Mouse (Mus musculus) bone marrow, adult 2 months (tissue): ENCODE measurements around the gene Slc13a1. TPM values are rescaled to one million over a fixed set of nuclear protein-coding genes. Genes with fewer than 3 reads are reported as not detected.

Experiments
- H3K27ac ChIP-seq: fragments of 200-500 bp; 2 replicates; pipeline ENCODE4 v1.5.1; 2012; ENCODE audit warnings: low read depth, mild to moderate bottlenecking, control low read depth, inconsistent platforms, low read length; ENCODE audit not compliant: control insufficient read depth, poor library complexity, insufficient read depth
- H3K4me1 ChIP-seq: fragments of 200-500 bp; 2 replicates; pipeline ENCODE4 v1.6.1; 2011; ENCODE audit warnings: low read length; ENCODE audit not compliant: control insufficient read depth, insufficient read depth
- H3K4me3 ChIP-seq: fragments of 200-500 bp; replicated peaks from 2 replicates; pipeline ENCODE3; 2011; ENCODE audit warnings: mild to moderate bottlenecking, low read depth, low read length, control low read depth; ENCODE audit not compliant: control insufficient read depth
- CTCF ChIP-seq: fragments of 200-500 bp; IDR thresholded peaks from 2 replicates; pipeline ENCODE4 v1.5.1; 2011; ENCODE audit warnings: low read length, control low read depth; ENCODE audit not compliant: control insufficient read depth, insufficient read depth
- POLR2A ChIP-seq: fragments of 200-500 bp; IDR thresholded peaks from 2 replicates; pipeline ENCODE4 v1.6.1; 2011; ENCODE audit warnings: low read depth, mild to moderate bottlenecking, control low read depth, low read length, borderline replicate concordance; ENCODE audit not compliant: control insufficient read depth
- WGBS: fragments of 180-500 bp; shearing (Covaris S2); methylation state at CpG from one replicate; pipeline ENCODE4 v1.1.7; 2018; 5-methylcytosine and 5-hydroxymethylcytosine counted together
- polyA plus RNA-seq: library from polyadenylated mRNA; stranded (reverse); fragments of >200 nt; gene quantifications from 2 replicates; pipeline ENCODE4 v1.2.4, GENCODE M21; 2011; ENCODE audit warnings: low replicate concordance; ENCODE audit not compliant: missing spikeins, insufficient read depth, insufficient read length

Slc13a1 gene
- polyA plus RNA-seq, 1 experiment, result not detected

GRCm38 (mm10) chr6:24055086-24055485, 112.8 kb downstream of the Slc13a1 start:
- H3K4me1 ChIP-seq, result no peaks in the 10 kb centered on the region

GRCm38 (mm10) chr6:24054086-24054710, 113.7 kb downstream of the Slc13a1 start:
- H3K4me1 ChIP-seq, result no peaks in the 10 kb centered on the region
- no peak overlapping the region for H3K4me3 ChIP-seq
- TF ChIP-seq CTCF, result no peak
- TF ChIP-seq POLR2A, result no peak
- WGBS, result 81% methylated on average over 9 of the region's 9 CpGs
- H3K27ac ChIP-seq, result no peak overlapping the region

More at GRCm38 (mm10) chr6:24055086-24055485, 112.8 kb downstream of the Slc13a1 start:
- no peak for TF ChIP-seq CTCF
- no peak for TF ChIP-seq POLR2A
- Histone ChIP-seq H3K4me3 (no peak overlapping the region), H3K27ac (no peak overlapping the region)
- WGBS, result 74% methylated on average over 4 of the region's 4 CpGs

GRCm38 (mm10) chr6:24047014-24047770, 120.7 kb downstream of the Slc13a1 start:
- H3K4me1 ChIP-seq, result no peaks in the 10 kb centered on the region
- H3K27ac ChIP-seq, result no peak overlapping the region
- TF ChIP-seq CTCF (no peak), POLR2A (no peak)
- H3K4me3 ChIP-seq, result no peak overlapping the region
- 19% methylated on average over 7 of the region's 7 CpGs for WGBS

- H3K4me1 ChIP-seq, result no peaks in the 10 kb centered on the region
- no peak for TF ChIP-seq POLR2A
- no peak for TF ChIP-seq CTCF
- H3K4me3 ChIP-seq, result no peak overlapping the region
- no peak overlapping the region for H3K27ac ChIP-seq
These were observed 124.4 kb downstream of the Slc13a1 start for GRCm38 (mm10) chr6:24043496-24043895.

Other genes with a start within 250 kb of the Slc13a1 start
- gene Tas2r118, start 198.0 kb downstream of the Slc13a1 start, polyA plus RNA-seq, result not detected in 2 replicates